Comparison of ENCODE assay signal across 11 mouse cellular contexts in the genomic region with DNA sequence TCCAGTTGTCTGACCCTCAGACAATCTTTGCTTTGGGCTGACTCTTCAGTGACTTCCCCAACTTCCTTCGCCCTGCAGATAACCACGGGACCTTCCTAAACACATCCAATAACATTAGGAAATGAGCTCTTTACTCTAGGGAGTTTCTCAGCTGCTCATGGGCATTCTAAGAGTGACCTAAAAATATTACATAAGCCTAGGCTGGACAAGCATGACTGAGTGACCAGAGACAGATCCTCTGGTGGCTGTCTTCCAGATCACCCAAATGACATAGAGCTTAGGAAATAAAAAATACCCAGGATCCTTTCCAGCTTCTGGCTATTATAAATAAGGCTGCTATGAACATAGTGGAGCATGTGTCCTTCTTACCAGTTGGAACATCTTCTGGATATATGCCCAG.
"Had no signal": no experiment of that assay in that cellular context is flagged by ENCODE, and none has a peak within 500 bp of the region (broad histone marks: within the 10 kb centered on the region; RNA-seq: fewer than 3 reads in every experiment).

No protein-coding gene starts in this region.

- H3K36me3 ChIP-seq: limb, embryonic 13.5 days; midbrain, embryonic 10.5 days; midbrain, embryonic 15.5 days; neural tube, embryonic 12.5 days had no signal

- DNase-seq: kidney, postnatal 10 days; left cerebral cortex, postnatal 4 days; lung, adult 2 months; spleen, adult 18-20 months; thymus, adult 18-20 months; thymus, postnatal 14 days had no signal

- H3K27ac ChIP-seq: limb, embryonic 13.5 days; liver, embryonic 14.5 days; midbrain, embryonic 10.5 days; midbrain, embryonic 15.5 days; neural tube, embryonic 12.5 days had no signal

- H3K27me3 ChIP-seq: limb, embryonic 13.5 days; midbrain, embryonic 15.5 days; neural tube, embryonic 12.5 days had no signal

- H3K4me1 ChIP-seq: limb, embryonic 13.5 days; midbrain, embryonic 10.5 days; midbrain, embryonic 15.5 days; neural tube, embryonic 12.5 days had no signal

- H3K4me3 ChIP-seq: limb, embryonic 13.5 days; midbrain, embryonic 10.5 days; midbrain, embryonic 15.5 days; neural tube, embryonic 12.5 days had no signal
